Mouse (Mus musculus) G1E (cell line): ENCODE data around the gene Klhl6.

Experiments
- CTCF ChIP-seq: IDR thresholded peaks from 2 replicates; pipeline ENCODE4 v1.5.1; 2012; ENCODE audit warnings: low read depth, low read length, inconsistent platforms, mixed read lengths
- GATA1 ChIP-seq: IDR thresholded peaks from 2 replicates; pipeline ENCODE4 v1.6.1; 2012; ENCODE audit warnings: borderline replicate concordance, low read length, inconsistent platforms, mixed read lengths
- TAL1 ChIP-seq: conservative IDR thresholded peaks from 2 replicates; pipeline ENCODE4 v1.6.1; 2012; ENCODE audit warnings: low read depth, low read length, inconsistent platforms, mixed read lengths

GRCm38 (mm10) chr16:20012647-20013046, 29.8 kb upstream of the Klhl6 start:
- TF ChIP-seq CTCF (no peak), TAL1 (no peak), GATA1 (no peak)
